In genomic region chr6:47292437-47292836, GRCm38 (mm10) we compare ENCODE assay signal across 26 mouse cellular contexts.
A peak's percentile ranks its signal among the peaks of the same experiment; 100 is the strongest.
DNase-seq lines count a peak whose midpoint lies in the region; ATAC-seq and TF ChIP-seq lines count a peak whose summit lies in the region.
"Had no signal": no experiment of that assay in that cellular context is flagged by ENCODE, and none has a peak within 500 bp of the region (broad histone marks: within the 10 kb centered on the region; RNA-seq: fewer than 3 reads in every experiment).

No protein-coding gene starts in this region.

- 68% methylated on average over 3 of the region's 3 CpGs for whole genome bisulfite sequencing in heart, adult 2 months
- WGBS in midbrain, embryonic 13.5 days: 85% methylated on average over 3 of the region's 3 CpGs
- WGBS in midbrain, postnatal 0 days: 77% methylated on average over 3 of the region's 3 CpGs
- 61% methylated on average over 3 of the region's 3 CpGs for WGBS in forebrain, embryonic 14.5 days
- 71% methylated on average over 3 of the region's 3 CpGs for WGBS in olfactory bulb, adult 2 months

- H3K9me3 ChIP-seq in midbrain, embryonic 13.5 days: no peaks in the 10 kb centered on the region
- no peaks in the 10 kb centered on the region for H3K9me3 ChIP-seq in midbrain, postnatal 0 days (ENCODE audit: low read length)
- no peaks in the 10 kb centered on the region for H3K9me3 ChIP-seq in forebrain, embryonic 14.5 days (replicated peaks; ENCODE audit: control insufficient read depth, low read length)
- H3K9me3 ChIP-seq: embryonic facial prominence, embryonic 12.5 days; liver, embryonic 12.5 days; neural tube, embryonic 15.5 days had no signal

- no peak overlapping the region for H3K27ac ChIP-seq in heart, adult 2 months
- H3K27ac ChIP-seq in midbrain, embryonic 13.5 days: peak overlapping the region; percentile 54
- H3K27ac ChIP-seq in midbrain, postnatal 0 days (ENCODE audit: low read depth, low read length): no peak overlapping the region
- peak overlapping the region; percentile 0; the same call in 1 of the 2 replicates for H3K27ac ChIP-seq in forebrain, embryonic 14.5 days (ENCODE audit: low read depth, low read length)
- H3K27ac ChIP-seq in olfactory bulb, adult 2 months (ENCODE audit: insufficient read depth, low read depth, low read length): 0 out of 2 replicates have a peak overlapping the region, but pooled peaks have one; percentile 15
- H3K27ac ChIP-seq: embryonic facial prominence, embryonic 12.5 days; liver, embryonic 12.5 days; neural tube, embryonic 15.5 days had no signal

- no peak overlapping the region for H3K4me2 ChIP-seq in midbrain, embryonic 13.5 days (replicated peaks)
- no peak overlapping the region for H3K4me2 ChIP-seq in midbrain, postnatal 0 days (ENCODE audit: low read depth, low read length, poor library complexity, severe bottlenecking)
- H3K4me2 ChIP-seq in forebrain, embryonic 14.5 days (ENCODE audit: low read length): no peak overlapping the region
- H3K4me2 ChIP-seq: embryonic facial prominence, embryonic 12.5 days; liver, embryonic 12.5 days; neural tube, embryonic 15.5 days had no signal

- no peak for TF ChIP-seq EP300 in heart, adult 2 months (IDR thresholded peaks at IDR 0.05; ENCODE audit: insufficient read depth, low read depth, low read length)

- no peaks in the 10 kb centered on the region for H3K79me2 ChIP-seq in heart, adult 2 months (replicated peaks; ENCODE audit: control insufficient read depth, insufficient read depth, low read length)

- peak; percentile 17 for DNase-seq in heart, adult 11 months
- no peak for DNase-seq in heart, adult 2 months
- DNase-seq in midbrain, postnatal 0 days (ENCODE audit: low spot score): no peak
- DNase-seq in forebrain, embryonic 14.5 days (ENCODE audit: low spot score): no peak
- no peak for DNase-seq in right cerebral cortex, postnatal 36 days (ENCODE audit: low spot score in 2 of 2)
- DNase-seq: adrenal gland, postnatal 14 days; cerebellum, adult 11-12 months; cerebellum, adult 9-11 months; embryo, embryonic 11 days; heart, postnatal 14 days; kidney, adult 9 months; kidney, postnatal 10 days; layer of hippocampus, postnatal 36 days; left cerebral cortex, postnatal 4 days; liver, postnatal 0 days; lung, postnatal 36 days; right cerebral cortex, adult 18-20 months; right cerebral cortex, postnatal 4 days; thymus, postnatal 4 days had no signal

- no peaks in the 10 kb centered on the region for H3K4me1 ChIP-seq in heart, adult 2 months (ENCODE audit: control insufficient read depth, insufficient read depth, low read length)
- peaks cover 11% of the 10 kb centered on the region; the same call in 1 of the 2 replicates for H3K4me1 ChIP-seq in midbrain, embryonic 13.5 days (replicated peaks)
- no peaks in the 10 kb centered on the region for H3K4me1 ChIP-seq in midbrain, postnatal 0 days (ENCODE audit: insufficient read depth, low read length)
- no peaks in the 10 kb centered on the region; the same call in none of the 2 replicates for H3K4me1 ChIP-seq in forebrain, embryonic 14.5 days (ENCODE audit: control insufficient read depth, insufficient read depth, low read length)
- no peaks in the 10 kb centered on the region for H3K4me1 ChIP-seq in olfactory bulb, adult 2 months (ENCODE audit: control insufficient read depth, insufficient read depth, low read length)
- H3K4me1 ChIP-seq: embryonic facial prominence, embryonic 12.5 days; liver, embryonic 12.5 days had no signal

- no peak overlapping the region for H3K9ac ChIP-seq in heart, adult 2 months (ENCODE audit: low read depth, low read length)
- no peak overlapping the region for H3K9ac ChIP-seq in midbrain, embryonic 13.5 days (replicated peaks)
- H3K9ac ChIP-seq in midbrain, postnatal 0 days (replicated peaks; ENCODE audit: low read length, poor library complexity, severe bottlenecking): no peak overlapping the region
- H3K9ac ChIP-seq in forebrain, embryonic 14.5 days (ENCODE audit: low read length): no peak overlapping the region
- H3K9ac ChIP-seq: embryonic facial prominence, embryonic 12.5 days; liver, embryonic 12.5 days; liver, postnatal 0 days; neural tube, embryonic 15.5 days had no signal

- no peaks in the 10 kb centered on the region for H3K27me3 ChIP-seq in heart, adult 2 months (ENCODE audit: control insufficient read depth, insufficient read depth, low read length)
- H3K27me3 ChIP-seq in midbrain, embryonic 13.5 days: no peaks in the 10 kb centered on the region
- H3K27me3 ChIP-seq in midbrain, postnatal 0 days (ENCODE audit: insufficient read depth, low read length): no peaks in the 10 kb centered on the region
- no peaks in the 10 kb centered on the region for H3K27me3 ChIP-seq in forebrain, embryonic 14.5 days (replicated peaks; ENCODE audit: control insufficient read depth, insufficient read depth, low read length)
- H3K27me3 ChIP-seq: embryonic facial prominence, embryonic 12.5 days; liver, embryonic 12.5 days; neural tube, embryonic 15.5 days had no signal

- H3K4me3 ChIP-seq in heart, adult 2 months: no peak overlapping the region
- H3K4me3 ChIP-seq in midbrain, embryonic 13.5 days (replicated peaks): no peak overlapping the region
- H3K4me3 ChIP-seq in midbrain, postnatal 0 days (ENCODE audit: low read depth, low read length): no peak overlapping the region
- H3K4me3 ChIP-seq in forebrain, embryonic 14.5 days (ENCODE audit: low read depth, low read length): no peak overlapping the region
- H3K4me3 ChIP-seq in olfactory bulb, adult 2 months (ENCODE audit: insufficient read depth, low read depth, low read length): no peak overlapping the region
- H3K4me3 ChIP-seq: embryonic facial prominence, embryonic 12.5 days; liver, embryonic 12.5 days; neural tube, embryonic 15.5 days had no signal

- TF ChIP-seq CTCF in heart, adult 2 months (IDR thresholded peaks at IDR 0.05): no peak
- no peak for TF ChIP-seq CTCF in midbrain, postnatal 0 days (IDR thresholded peaks at IDR 0.05)
- TF ChIP-seq CTCF in olfactory bulb, adult 2 months (IDR thresholded peaks at IDR 0.05; ENCODE audit: insufficient read depth, low read depth, low read length): no peak

- no peak for TF ChIP-seq POLR2A in heart, adult 2 months (IDR thresholded peaks at IDR 0.05; ENCODE audit: insufficient read depth, low read depth, low read length)
- TF ChIP-seq POLR2A in olfactory bulb, adult 2 months (IDR thresholded peaks at IDR 0.05; ENCODE audit: insufficient read depth, low read depth, low read length): no peak

- ATAC-seq in midbrain, embryonic 13.5 days: no peak
- ATAC-seq in midbrain, postnatal 0 days (ENCODE audit: low FRiP score): no peak
- ATAC-seq in forebrain, embryonic 14.5 days: 0 out of 2 replicates have a peak, but pooled peaks have one; percentile 64
- ATAC-seq: CD4-positive, CD25-positive, alpha-beta regulatory T cell, adult 4 months; intestine, embryonic 16.5 days; liver, embryonic 12.5 days; liver, postnatal 0 days had no signal

- no peaks in the 10 kb centered on the region for H3K36me3 ChIP-seq in heart, adult 2 months (ENCODE audit: control insufficient read depth, insufficient read depth, low read length)
- no peaks in the 10 kb centered on the region for H3K36me3 ChIP-seq in midbrain, embryonic 13.5 days
- no peaks in the 10 kb centered on the region for H3K36me3 ChIP-seq in midbrain, postnatal 0 days (ENCODE audit: insufficient read depth, low read length)
- H3K36me3 ChIP-seq in forebrain, embryonic 14.5 days (ENCODE audit: control insufficient read depth, insufficient read depth, low read length): no peaks in the 10 kb centered on the region
- H3K36me3 ChIP-seq: embryonic facial prominence, embryonic 12.5 days; liver, embryonic 12.5 days; neural tube, embryonic 15.5 days had no signal

- intact Hi-C loops in heart, adult 2 months (cut with DNase I): no loop called here

Comparison
In these comparisons a context has a peak if more than half of its experiments do, and no peak if none do; other contexts are left out.
1. H3K27ac ChIP-seq: peak in midbrain, embryonic 13.5 days (single experiment), forebrain, embryonic 14.5 days (single experiment) and olfactory bulb, adult 2 months (single experiment); none in heart, adult 2 months (single experiment) and midbrain, postnatal 0 days (single experiment).